ENCODE assay signal across 27 mouse cellular contexts in the genomic region with DNA sequence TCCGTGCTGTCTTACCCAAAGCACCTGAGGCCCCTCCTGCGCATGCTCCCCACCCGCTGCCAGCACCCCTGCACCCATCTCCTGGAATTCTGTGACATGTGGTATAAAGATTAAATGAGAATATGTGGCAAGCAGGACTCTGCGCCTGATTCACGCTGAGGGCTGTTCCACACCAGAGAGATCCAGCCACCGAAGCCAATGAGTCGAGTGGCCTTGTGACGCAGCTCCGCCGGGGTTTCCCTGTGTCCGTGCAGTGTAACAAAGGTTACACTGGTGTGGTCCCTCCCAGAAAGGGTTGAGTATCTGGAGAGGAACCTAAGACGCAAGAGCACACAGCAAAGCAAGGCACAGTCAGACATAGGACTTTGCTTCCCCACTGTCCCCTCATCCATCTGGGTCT. TPM values are rescaled to one million over a fixed set of nuclear protein-coding genes. Genes with fewer than 3 reads are reported as not detected.
DNase-seq lines count a peak whose midpoint lies in the region; ATAC-seq and TF ChIP-seq lines count a peak whose summit lies in the region.
"Had no signal": no experiment of that assay in that cellular context is flagged by ENCODE, and none has a peak within 500 bp of the region (broad histone marks: within the 10 kb centered on the region; RNA-seq: fewer than 3 reads in every experiment).

No protein-coding gene starts in this region.

- H3K4me1 ChIP-seq in liver, embryonic 11.5 days (replicated peaks; ENCODE audit: control insufficient read depth, insufficient read depth, low read length): peaks cover 5% of the 10 kb centered on the region; the same call in 1 of the 2 replicates
- peaks cover 2% of the 10 kb centered on the region for H3K4me1 ChIP-seq in ES-Bruce4 (ENCODE audit: control insufficient read depth, insufficient read depth, low read length)
- peaks cover 23% of the 10 kb centered on the region for H3K4me1 ChIP-seq in brown adipose tissue, adult 24 weeks (ENCODE audit: control insufficient read depth, insufficient read depth, insufficient read length, low read length)
- H3K4me1 ChIP-seq: midbrain, embryonic 15.5 days had no signal

- DNase-seq in adrenal gland, adult 2 months: peak; percentile 65
- no peak for DNase-seq in adrenal gland, postnatal 4 days (ENCODE audit: low spot score in 2 of 2)
- DNase-seq in liver, embryonic 11.5 days (ENCODE audit: low spot score): peak; percentile 27
- DNase-seq in liver: no peak
- no peak for DNase-seq in frontal cortex, adult 2 months (ENCODE audit: extremely low spot score in 1 of 2, low spot score in 1 of 2)
- DNase-seq: cerebellum, adult 11-12 months; cerebellum, adult 9-11 months; embryo, embryonic 11 days; gastrocnemius, postnatal 25 days; heart, adult 18-20 months; kidney, adult 9 months; liver, postnatal 0 days; lung, postnatal 14 days; thymus, adult 18-20 months; thymus, postnatal 25 days had no signal

- TF ChIP-seq EP300 in ES-Bruce4 (IDR thresholded peaks at IDR 0.05; ENCODE audit: insufficient read depth, low read depth, low read length): no peak

- no peak overlapping the region for H3K9ac ChIP-seq in liver, embryonic 11.5 days (ENCODE audit: low read depth, low read length)
- no peak overlapping the region for H3K9ac ChIP-seq in ES-Bruce4 (ENCODE audit: low read depth, poor library complexity, severe bottlenecking)
- H3K9ac ChIP-seq: embryonic facial prominence, embryonic 12.5 days; limb, embryonic 12.5 days; liver, embryonic 12.5 days; liver, postnatal 0 days; midbrain, embryonic 15.5 days had no signal

- no peaks in the 10 kb centered on the region for H3K9me3 ChIP-seq in liver, embryonic 11.5 days (ENCODE audit: control insufficient read depth, low read length)
- H3K9me3 ChIP-seq in ES-Bruce4 (replicated peaks; ENCODE audit: control insufficient read depth, insufficient read depth, low read length, poor library complexity, severe bottlenecking): no peaks in the 10 kb centered on the region
- H3K9me3 ChIP-seq: embryonic facial prominence, embryonic 12.5 days; heart, embryonic 12.5 days; limb, embryonic 12.5 days; liver, embryonic 12.5 days; midbrain, embryonic 15.5 days had no signal

- no peaks in the 10 kb centered on the region for H3K36me3 ChIP-seq in liver, embryonic 11.5 days (ENCODE audit: control insufficient read depth, insufficient read depth, low read length)
- H3K36me3 ChIP-seq in ES-Bruce4 (ENCODE audit: control insufficient read depth, insufficient read depth, low read length, poor library complexity, severe bottlenecking): no peaks in the 10 kb centered on the region
- H3K36me3 ChIP-seq: embryonic facial prominence, embryonic 12.5 days; heart, embryonic 12.5 days; limb, embryonic 12.5 days; liver, embryonic 12.5 days; midbrain, embryonic 15.5 days had no signal

- H3K4me3 ChIP-seq in liver, embryonic 11.5 days (ENCODE audit: low read depth, low read length): no peak overlapping the region
- H3K4me3 ChIP-seq in ES-Bruce4 (ENCODE audit: low read depth, low read length): peak overlapping the region; percentile 17; the same call in 1 of the 2 replicates
- H3K4me3 ChIP-seq in brown adipose tissue, adult 24 weeks (ENCODE audit: insufficient read depth, low read depth, low read length): peak overlapping the region; percentile 4; the same call in 1 of the 2 replicates
- H3K4me3 ChIP-seq: embryonic facial prominence, embryonic 12.5 days; heart, embryonic 12.5 days; limb, embryonic 12.5 days; liver, embryonic 12.5 days; midbrain, embryonic 15.5 days had no signal

- no peak for TF ChIP-seq POLR2A in ES-Bruce4 (IDR thresholded peaks at IDR 0.05; ENCODE audit: insufficient read depth, low read length)

- H3K27me3 ChIP-seq in liver, embryonic 11.5 days (replicated peaks; ENCODE audit: control insufficient read depth, insufficient read depth, low read length): no peaks in the 10 kb centered on the region
- no peaks in the 10 kb centered on the region for H3K27me3 ChIP-seq in ES-Bruce4 (ENCODE audit: control insufficient read depth, insufficient read depth, low read length, poor library complexity, severe bottlenecking)
- H3K27me3 ChIP-seq: embryonic facial prominence, embryonic 12.5 days; heart, embryonic 12.5 days; limb, embryonic 12.5 days; liver, embryonic 12.5 days; midbrain, embryonic 15.5 days had no signal

- no peak for TF ChIP-seq CTCF in ES-Bruce4 (IDR thresholded peaks at IDR 0.05; ENCODE audit: low read depth, low read length)

- H3K4me2 ChIP-seq in liver, embryonic 11.5 days: no peak overlapping the region
- H3K4me2 ChIP-seq: embryonic facial prominence, embryonic 12.5 days; heart, embryonic 12.5 days; limb, embryonic 12.5 days; liver, embryonic 12.5 days; midbrain, embryonic 15.5 days had no signal

- no peak overlapping the region for H3K27ac ChIP-seq in liver, embryonic 11.5 days (ENCODE audit: low read depth, low read length)
- H3K27ac ChIP-seq in ES-Bruce4 (ENCODE audit: insufficient read depth, low read length): no peak overlapping the region
- H3K27ac ChIP-seq in brown adipose tissue, adult 24 weeks (replicated peaks; ENCODE audit: low read depth, low read length): peak overlapping the region; percentile 93
- H3K27ac ChIP-seq: embryonic facial prominence, embryonic 12.5 days; hindbrain, postnatal 0 days; limb, embryonic 12.5 days; liver, embryonic 12.5 days; midbrain, embryonic 15.5 days had no signal

- no peak for ATAC-seq in liver, embryonic 11.5 days (replicated peaks; ENCODE audit: low FRiP score)
- no peak for ATAC-seq in cerebellum, adult (ENCODE audit: insufficient number of reproducible peaks, low FRiP score, low TSS enrichment)
- ATAC-seq: forebrain, embryonic 14.5 days; hindbrain, postnatal 0 days; intestine, embryonic 16.5 days; liver, embryonic 12.5 days; liver, postnatal 0 days; midbrain, embryonic 15.5 days had no signal

- 86% methylated on average over 12 of the region's 12 CpGs for WGBS in liver, embryonic 11.5 days

RNA-seq across cellular contexts. Expression of a gene that starts 9.5 kb away (rescaled TPM):
- total RNA-seq in adrenal gland, adult 2 months (2021): 1 to 10 TPM in 1 of 2 experiments, under 1 TPM in 1; 0.92 to 2.5 TPM
- polyA plus RNA-seq in adrenal gland, adult 2 months (2012; rRNA removed): 1.8 and 2.1 TPM in 2 replicates
- 1 to 10 TPM; 3.8 to 4.1 TPM for total RNA-seq in adrenal gland, postnatal 4 days (2021)
- 6.3 and 7.1 TPM in 2 replicates for polyA plus RNA-seq in liver, embryonic 11.5 days (2014; fragmentation: Nextera tagmentation; extraction: Ambion mirVana)
- polyA plus RNA-seq in ES-Bruce4 (2011; ENCODE audit: insufficient read depth, insufficient read length, low read depth, missing spikeins): 0.16 TPM in 1 of 2 replicates, not detected in the other
- 0.55 and 0.58 TPM in 2 replicates for polyA plus RNA-seq in brown adipose tissue, adult 24 weeks (2012; ENCODE audit: insufficient read depth, insufficient read length, missing spikeins)
- polyA plus RNA-seq in frontal cortex, adult 2 months (2012; rRNA removed): 0.11 and 0.14 TPM in 2 replicates
- total RNA-seq: left cerebral cortex, adult 18-20 months had no signal
- polyA plus RNA-seq: midbrain, embryonic 15.5 days had no signal

RNA-seq across cellular contexts. Expression of a gene that starts 12.0 kb away (rescaled TPM):
- total RNA-seq in adrenal gland, adult 2 months (2021): 100 to 1,000 TPM in 1 of 2 experiments, 10 to 100 TPM in 1; 99.4 to 128 TPM
- polyA plus RNA-seq in adrenal gland, adult 2 months (2012; rRNA removed): 5.5 and 8.6 TPM in 2 replicates
- 100 to 1,000 TPM; 152 to 159 TPM for total RNA-seq in adrenal gland, postnatal 4 days (2021)
- polyA plus RNA-seq in liver, embryonic 11.5 days (2014; fragmentation: Nextera tagmentation; extraction: Ambion mirVana): 133 and 147 TPM in 2 replicates
- 77.4 and 84.4 TPM in 2 replicates for polyA plus RNA-seq in ES-Bruce4 (2011; ENCODE audit: insufficient read depth, insufficient read length, low read depth, missing spikeins)
- 86.4 and 125 TPM in 2 replicates for polyA plus RNA-seq in brown adipose tissue, adult 24 weeks (2012; ENCODE audit: insufficient read depth, insufficient read length, missing spikeins)
- 63.1 and 68.6 TPM in 2 replicates for polyA plus RNA-seq in frontal cortex, adult 2 months (2012; rRNA removed)

RNA-seq across cellular contexts. Expression of a gene that starts 30.1 kb away (rescaled TPM):
- total RNA-seq in adrenal gland, adult 2 months (2021): 100 to 1,000 TPM in 1 of 2 experiments, 10 to 100 TPM in 1; 84.2 to 139 TPM
- 111 and 117 TPM in 2 replicates for polyA plus RNA-seq in adrenal gland, adult 2 months (2012; rRNA removed)
- 100 to 1,000 TPM; 145 to 183 TPM for total RNA-seq in adrenal gland, postnatal 4 days (2021)
- 233 and 249 TPM in 2 replicates for polyA plus RNA-seq in liver, embryonic 11.5 days (2014; fragmentation: Nextera tagmentation; extraction: Ambion mirVana)
- 293 and 302 TPM in 2 replicates for polyA plus RNA-seq in ES-Bruce4 (2011; ENCODE audit: insufficient read depth, insufficient read length, low read depth, missing spikeins)
- 58.3 and 62.6 TPM in 2 replicates for polyA plus RNA-seq in brown adipose tissue, adult 24 weeks (2012; ENCODE audit: insufficient read depth, insufficient read length, missing spikeins)
- polyA plus RNA-seq in frontal cortex, adult 2 months (2012; rRNA removed): 68.2 and 68.5 TPM in 2 replicates

RNA-seq across cellular contexts. Expression of a gene that starts 34.9 kb away (rescaled TPM):
- total RNA-seq in adrenal gland, adult 2 months (2021): 10 to 100 TPM; 82.7 to 86.3 TPM
- 31.8 and 35.2 TPM in 2 replicates for polyA plus RNA-seq in adrenal gland, adult 2 months (2012; rRNA removed)
- total RNA-seq in adrenal gland, postnatal 4 days (2021): 10 to 100 TPM; 88.2 to 99.0 TPM
- polyA plus RNA-seq in liver, embryonic 11.5 days (2014; fragmentation: Nextera tagmentation; extraction: Ambion mirVana): 39.6 and 47.7 TPM in 2 replicates
- 46.0 and 47.2 TPM in 2 replicates for polyA plus RNA-seq in ES-Bruce4 (2011; ENCODE audit: insufficient read depth, insufficient read length, low read depth, missing spikeins)
- 106 and 110 TPM in 2 replicates for polyA plus RNA-seq in brown adipose tissue, adult 24 weeks (2012; ENCODE audit: insufficient read depth, insufficient read length, missing spikeins)
- 40.4 and 42.3 TPM in 2 replicates for polyA plus RNA-seq in frontal cortex, adult 2 months (2012; rRNA removed)

Comparison
In these comparisons a context has a peak if more than half of its experiments do, and no peak if none do; other contexts are left out.
1. DNase-seq: peak in adrenal gland, adult 2 months (single experiment) and liver, embryonic 11.5 days (single experiment); none in adrenal gland, postnatal 4 days (0 of 2), liver (single experiment) and frontal cortex, adult 2 months (0 of 2).